Mouse (Mus musculus) liver, embryonic 11.5 days (tissue): ENCODE measurements around the gene Atp2a2. TPM values are rescaled to one million over a fixed set of nuclear protein-coding genes. Genes with fewer than 3 reads are reported as not detected.

Source experiments
- ATAC-seq: fragments of 200-750 bp; cut with Nextera tagmentation; replicated peaks from 2 replicates; pipeline ENCODE4 v1.8.0; 2017; ENCODE audit warnings: moderate number of reproducible peaks, mild to moderate bottlenecking, moderate TSS enrichment, moderate library complexity; ENCODE audit not compliant: low FRiP score
- DNase-seq: peaks from one replicate; pipeline ENCODE4 v3.0.0-alpha.2; 2017; ENCODE audit warnings: low spot score
- H3K27ac ChIP-seq: fragments of 300-500 bp; sonication (generic); 2 replicates; pipeline ENCODE4 v1.5.1; 2014; ENCODE audit warnings: mild to moderate bottlenecking, low read depth, low read length, control low read depth
- H3K27me3 ChIP-seq: fragments of 300-500 bp; sonication (generic); replicated peaks from 2 replicates; pipeline ENCODE4 v1.6.1; 2014; ENCODE audit warnings: low read length, mixed read lengths; ENCODE audit not compliant: control insufficient read depth, insufficient read depth
- H3K36me3 ChIP-seq: fragments of 300-500 bp; sonication (generic); 2 replicates; pipeline ENCODE4 v1.6.1; 2014; ENCODE audit warnings: mild to moderate bottlenecking, low read length, moderate library complexity, mixed read lengths; ENCODE audit not compliant: control insufficient read depth, insufficient read depth
- H3K4me1 ChIP-seq: fragments of 300-500 bp; sonication (generic); replicated peaks from 2 replicates; pipeline ENCODE4 v1.6.1; 2014; ENCODE audit warnings: low read length, mixed read lengths; ENCODE audit not compliant: control insufficient read depth, insufficient read depth
- H3K4me2 ChIP-seq: fragments of 300-500 bp; sonication (generic); 2 replicates; pipeline ENCODE4 v1.6.1; 2014; ENCODE audit warnings: mild to moderate bottlenecking, control low read depth, moderate library complexity
- H3K4me3 ChIP-seq: fragments of 300-500 bp; sonication (generic); 2 replicates; pipeline ENCODE4 v1.5.1; 2014; ENCODE audit warnings: low read depth, low read length, control low read depth
- H3K9ac ChIP-seq: fragments of 300-500 bp; sonication (generic); 2 replicates; pipeline ENCODE4 v1.6.1; 2014; ENCODE audit warnings: low read depth, low read length, control low read depth
- H3K9me3 ChIP-seq: fragments of 300-500 bp; sonication (generic); 2 replicates; pipeline ENCODE4 v1.6.1; 2016; ENCODE audit warnings: low read length, inconsistent platforms, mixed read lengths; ENCODE audit not compliant: control insufficient read depth
- WGBS: fragments of 180-500 bp; shearing (Covaris S2); extraction: QIAGEN DNeasy Blood & Tissue Kit; methylation state at CpG from one replicate; pipeline ENCODE4 v1.1.7; 2014; 5-methylcytosine and 5-hydroxymethylcytosine counted together
- polyA plus RNA-seq: library from polyadenylated mRNA; unstranded; fragments of >200 nt; fragmentation: Nextera tagmentation; extraction: Ambion mirVana; gene quantifications from 2 replicates; pipeline ENCODE4 v1.2.1, GENCODE M21; 2014

Gene Atp2a2
- polyA plus RNA-seq, 1 experiment from 2014 or later = 46.8 TPM

- WGBS = 83% methylated on average over 7 of the region's 7 CpGs
- Histone ChIP-seq H3K36me3 (peaks cover 25% of the 10 kb centered on the region; the same call in 1 of the 2 replicates), H3K27ac (no peak overlapping the region), H3K4me1 (no peaks in the 10 kb centered on the region), H3K9me3 (no peaks in the 10 kb centered on the region), H3K27me3 (no peaks in the 10 kb centered on the region), H3K4me2 (no peak overlapping the region), H3K9ac (no peak overlapping the region), H3K4me3 (no peak overlapping the region)
- DNase-seq = no peak
- ATAC-seq = no peak
Observed at GRCm38 (mm10) chr5:122449946-122450345, 52.1 kb downstream of the Atp2a2 start.

- Histone ChIP-seq H3K4me2 (no peak overlapping the region), H3K9ac (no peak overlapping the region), H3K4me3 (no peak overlapping the region), H3K27me3 (no peaks in the 10 kb centered on the region), H3K9me3 (no peaks in the 10 kb centered on the region), H3K27ac (no peak overlapping the region), H3K4me1 (no peaks in the 10 kb centered on the region), H3K36me3 (peaks cover 28% of the 10 kb centered on the region)
- ATAC-seq (no peak), DNase-seq (no peak)
- WGBS = 79% methylated on average over 5 of the region's 5 CpGs
Observed at GRCm38 (mm10) chr5:122448869-122449268, 53.2 kb downstream of the Atp2a2 start.

GRCm38 (mm10) chr5:122447857-122448256, 54.2 kb downstream of the Atp2a2 start:
- Histone ChIP-seq H3K4me2 (no peak overlapping the region), H3K4me1 (no peaks in the 10 kb centered on the region), H3K27me3 (no peaks in the 10 kb centered on the region), H3K9ac (no peak overlapping the region), H3K27ac (no peak overlapping the region), H3K9me3 (no peaks in the 10 kb centered on the region), H3K4me3 (no peak overlapping the region), H3K36me3 (peaks cover 28% of the 10 kb centered on the region)
- ATAC-seq (no peak), DNase-seq (no peak)
- WGBS = 92% methylated on average over 8 of the region's 8 CpGs

- Histone ChIP-seq H3K4me3 (no peak overlapping the region), H3K36me3 (peaks cover 49% of the 10 kb centered on the region), H3K4me2 (no peak overlapping the region), H3K9me3 (no peaks in the 10 kb centered on the region), H3K27me3 (no peaks in the 10 kb centered on the region), H3K9ac (no peak overlapping the region), H3K27ac (no peak overlapping the region; the same call in 1 of the 2 replicates), H3K4me1 (no peaks in the 10 kb centered on the region)
- no peak for ATAC-seq
- no peak for DNase-seq
- 91% methylated on average over 11 of the region's 11 CpGs for WGBS
Observed at GRCm38 (mm10) chr5:122445051-122445610, 56.9 kb downstream of the Atp2a2 start.

GRCm38 (mm10) chr5:122444492-122444891, 57.5 kb downstream of the Atp2a2 start:
- WGBS = 91% methylated on average over 10 of the region's 10 CpGs
- DNase-seq = no peak
- peaks cover 55% of the 10 kb centered on the region for H3K36me3 ChIP-seq
- H3K4me1 ChIP-seq = no peaks in the 10 kb centered on the region
- no peaks in the 10 kb centered on the region for H3K9me3 ChIP-seq
- H3K27me3 ChIP-seq = no peaks in the 10 kb centered on the region
- no peak overlapping the region for H3K9ac ChIP-seq
- no peak overlapping the region for H3K4me3 ChIP-seq
- H3K4me2 ChIP-seq = no peak overlapping the region
- no peak for ATAC-seq
- H3K27ac ChIP-seq = no peak overlapping the region

- H3K36me3 ChIP-seq = peaks cover 91% of the 10 kb centered on the region
- no peak for DNase-seq
- no peak overlapping the region for H3K4me2 ChIP-seq
- no peaks in the 10 kb centered on the region for H3K9me3 ChIP-seq
- no peak overlapping the region for H3K4me3 ChIP-seq
- no peak overlapping the region for H3K9ac ChIP-seq
- no peak overlapping the region for H3K27ac ChIP-seq
- H3K27me3 ChIP-seq = no peaks in the 10 kb centered on the region
- ATAC-seq = no peak
- no peaks in the 10 kb centered on the region for H3K4me1 ChIP-seq
- 94% methylated on average over 12 of the region's 12 CpGs for WGBS
Observed at GRCm38 (mm10) chr5:122440095-122440630, 61.9 kb downstream of the Atp2a2 start.

GRCm38 (mm10) chr5:122439400-122440094, 62.5 kb downstream of the Atp2a2 start:
- DNase-seq (no peak), ATAC-seq (no peak)
- 89% methylated on average over 19 of the region's 19 CpGs for WGBS
- Histone ChIP-seq H3K9ac (no peak overlapping the region), H3K27ac (no peak overlapping the region; the same call in 1 of the 2 replicates), H3K27me3 (no peaks in the 10 kb centered on the region), H3K4me1 (no peaks in the 10 kb centered on the region), H3K36me3 (peaks cover 90% of the 10 kb centered on the region), H3K4me2 (no peak overlapping the region), H3K4me3 (no peak overlapping the region), H3K9me3 (no peaks in the 10 kb centered on the region)

- Histone ChIP-seq H3K27me3 (no peaks in the 10 kb centered on the region), H3K9ac (no peak overlapping the region), H3K4me1 (no peaks in the 10 kb centered on the region), H3K4me3 (no peak overlapping the region), H3K27ac (no peak overlapping the region), H3K9me3 (no peaks in the 10 kb centered on the region), H3K36me3 (peaks cover 72% of the 10 kb centered on the region), H3K4me2 (no peak overlapping the region)
- ATAC-seq (no peak), DNase-seq (no peak)
- WGBS = 83% methylated on average over 4 of the region's 4 CpGs
Observed at GRCm38 (mm10) chr5:122434541-122434940, 67.5 kb downstream of the Atp2a2 start.

GRCm38 (mm10) chr5:122431221-122431620, 70.8 kb downstream of the Atp2a2 start:
- DNase-seq (no peak), ATAC-seq (no peak)
- Histone ChIP-seq H3K4me1 (no peaks in the 10 kb centered on the region), H3K36me3 (peaks cover 47% of the 10 kb centered on the region), H3K4me3 (no peak overlapping the region), H3K27ac (no peak overlapping the region), H3K27me3 (no peaks in the 10 kb centered on the region), H3K9ac (no peak overlapping the region), H3K9me3 (no peaks in the 10 kb centered on the region), H3K4me2 (no peak overlapping the region)
- WGBS = 94% methylated on average over 8 of the region's 8 CpGs
